Mouse (Mus musculus): ENCODE measurements around the gene Stat4.

Gene Stat4

DNA sequence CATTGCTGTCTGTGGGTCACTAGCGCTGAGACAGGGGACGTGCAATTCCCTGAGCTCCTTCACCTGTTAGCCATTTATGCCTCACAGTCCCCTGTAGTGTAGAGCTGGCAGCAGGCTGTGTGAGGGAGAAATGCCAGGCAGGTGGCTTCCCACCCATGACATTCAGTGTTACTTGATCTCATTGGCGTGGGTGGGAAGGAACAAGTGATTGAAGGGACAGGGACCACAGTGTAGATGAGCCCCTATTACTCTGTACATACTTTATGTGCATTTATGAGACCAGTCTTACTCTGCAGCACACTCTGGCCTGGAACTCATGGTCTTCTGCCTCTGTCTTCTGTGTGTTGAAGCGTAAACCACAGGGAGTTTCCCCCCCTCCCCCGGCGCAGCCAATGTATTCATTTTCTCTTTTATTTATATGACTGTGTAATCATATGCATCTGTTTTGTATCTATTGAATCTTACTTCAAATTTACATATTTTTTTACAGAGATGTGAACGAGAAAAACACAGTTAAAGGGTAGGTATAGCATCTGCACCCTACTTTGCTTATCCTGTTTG, 156.7 kb downstream of the Stat4 start:
- DNase-seq (ENCODE audit: inconsistent age in 2 of 2, low spot score in 1 of 2) = no peak

DNA sequence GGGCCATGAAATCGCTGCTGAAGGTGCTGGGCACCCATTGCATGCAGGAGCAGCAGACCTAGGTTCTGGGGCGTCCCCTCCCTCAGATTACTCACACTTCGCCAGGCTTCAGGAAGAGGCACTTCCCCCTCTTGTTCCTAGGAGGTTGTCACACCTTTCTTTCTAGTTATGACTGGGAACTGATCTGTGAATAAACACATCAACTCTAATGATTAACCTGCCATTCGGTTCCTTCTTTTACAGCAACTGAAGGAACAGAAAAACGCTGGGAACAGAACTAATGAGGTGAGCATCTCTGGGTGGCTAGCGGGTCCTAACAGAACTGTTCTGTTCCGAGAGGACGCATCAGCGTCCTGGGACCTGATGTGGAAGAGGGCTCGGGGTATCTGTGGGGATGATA, 158.0 kb downstream of the Stat4 start:
- DNase-seq (ENCODE audit: inconsistent age in 2 of 2, low spot score in 1 of 2) = no peak

GRCm38 (mm10) chr1:52146214-52146970, 159.4 kb downstream of the Stat4 start:
- peak; percentile 52 to 78 for DNase-seq (ENCODE audit: inconsistent age in 2 of 2, low spot score in 1 of 2)

DNA sequence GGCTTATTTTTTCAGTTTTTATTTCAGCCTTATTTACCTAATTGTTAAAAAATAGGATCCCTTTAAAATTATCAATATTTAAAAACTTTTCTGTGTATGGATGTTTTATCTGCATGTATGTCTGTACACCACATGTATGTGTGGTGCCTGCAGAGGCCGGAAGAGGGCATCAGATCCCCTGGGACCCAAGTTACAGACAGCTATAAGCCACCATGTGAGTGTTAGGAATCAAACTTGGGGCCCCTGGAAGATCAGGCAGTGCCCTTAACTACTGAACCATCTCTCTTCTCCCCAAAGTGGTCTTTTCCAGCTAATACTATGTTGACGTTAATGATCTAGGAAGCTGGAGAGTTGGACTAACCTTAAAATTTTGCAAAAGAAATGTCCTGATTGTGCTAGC, 160.5 kb downstream of the Stat4 start:
- DNase-seq (ENCODE audit: inconsistent age in 2 of 2, low spot score in 1 of 2) = no peak

GRCm38 (mm10) chr1:52148178-52148577, 161.2 kb downstream of the Stat4 start:
- DNase-seq (ENCODE audit: inconsistent age in 2 of 2, low spot score in 1 of 2) = no peak

DNA sequence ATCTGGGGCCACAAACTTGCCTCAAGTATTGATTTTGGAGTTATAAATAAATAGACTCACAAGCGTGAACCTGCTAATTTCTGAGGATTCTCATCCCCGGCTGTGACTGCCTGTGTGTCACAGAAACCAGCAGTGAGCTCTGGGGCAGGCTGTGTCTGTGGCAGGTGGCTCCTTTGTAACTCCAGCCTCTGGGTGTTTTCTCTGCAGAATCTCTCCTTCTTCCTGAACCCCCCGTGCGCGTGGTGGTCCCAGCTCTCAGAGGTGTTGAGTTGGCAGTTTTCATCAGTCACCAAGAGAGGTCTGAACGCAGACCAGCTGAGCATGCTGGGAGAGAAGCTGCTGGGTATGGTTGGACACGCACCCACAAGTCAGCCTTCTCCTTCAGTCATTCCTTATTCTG, 161.7 kb downstream of the Stat4 start:
- no peak for DNase-seq (ENCODE audit: inconsistent age in 2 of 2, low spot score in 1 of 2)

DNA sequence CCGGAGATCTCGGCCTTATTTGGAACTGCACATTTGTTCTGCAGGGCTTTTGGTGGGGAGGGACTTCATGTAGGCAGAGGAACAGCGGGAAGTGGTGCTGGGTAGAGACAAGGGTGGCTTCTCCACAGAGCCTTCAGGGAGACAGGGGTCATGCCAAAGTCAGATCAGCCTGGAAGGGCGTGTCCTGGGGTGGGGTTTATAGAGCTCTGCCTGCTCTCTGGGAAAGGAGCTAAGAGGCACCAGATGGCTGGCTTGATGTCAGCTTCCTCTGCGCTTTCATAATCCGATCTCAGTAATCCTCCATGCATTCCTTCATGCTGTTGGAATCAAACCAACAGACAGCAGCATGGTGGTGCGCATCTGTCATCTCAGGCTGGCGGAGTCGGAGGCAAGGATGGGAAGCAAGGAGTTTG, 163.0 kb downstream of the Stat4 start:
- DNase-seq (ENCODE audit: inconsistent age in 2 of 2, low spot score in 1 of 2) = no peak

GRCm38 (mm10) chr1:52150676-52151075, 163.7 kb downstream of the Stat4 start:
- no peak for DNase-seq (ENCODE audit: inconsistent age in 2 of 2, low spot score in 1 of 2)

- no peak for DNase-seq (ENCODE audit: inconsistent age in 2 of 2, low spot score in 1 of 2)
These were observed 164.2 kb downstream of the Stat4 start for GRCm38 (mm10) chr1:52151166-52151565.

DNA sequence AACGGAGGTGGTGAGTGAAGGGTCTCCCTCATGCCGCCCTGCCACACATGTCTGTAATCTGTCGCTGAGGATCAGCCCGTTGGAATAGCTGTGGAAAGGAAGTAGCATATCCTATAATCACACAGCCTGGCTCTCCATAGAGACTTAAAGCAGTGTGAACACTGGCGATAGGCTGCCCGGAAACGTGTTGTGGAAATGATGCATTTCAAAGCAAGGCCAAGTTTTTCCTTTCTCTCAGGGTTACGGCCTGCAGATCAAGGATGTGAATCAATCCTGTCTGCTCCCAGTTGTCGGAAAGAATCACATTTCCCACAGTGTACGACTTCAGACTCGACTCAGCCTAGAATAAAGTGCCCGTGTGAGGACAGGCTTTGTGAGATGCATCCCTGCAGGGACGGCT, 165.4 kb downstream of the Stat4 start:
- DNase-seq (ENCODE audit: inconsistent age in 2 of 2, low spot score in 1 of 2) = peak; percentile 34 to 83

DNA sequence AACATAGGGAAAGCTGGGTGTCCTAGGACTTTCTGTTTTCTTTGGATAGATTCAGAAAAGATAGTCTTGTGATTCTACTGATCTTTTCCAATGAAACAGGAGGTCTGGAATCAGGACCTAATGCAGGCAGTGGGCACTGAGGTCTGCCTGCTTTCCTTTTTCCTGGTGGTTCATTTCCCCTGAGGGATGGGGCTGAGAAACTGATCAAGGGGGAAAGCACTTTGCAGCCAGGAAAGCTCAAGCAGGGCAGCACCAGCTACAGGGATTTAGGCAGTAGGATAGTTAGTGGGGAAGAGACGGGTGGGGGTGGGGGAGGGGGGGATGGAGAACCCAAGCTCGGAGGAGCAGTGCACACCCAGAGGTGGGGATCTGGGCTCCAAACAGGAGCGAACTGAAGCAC, 166.0 kb downstream of the Stat4 start:
- no peak for DNase-seq (ENCODE audit: inconsistent age in 2 of 2, low spot score in 1 of 2)

- peak in 1 of 2 experiments; percentile 66 for DNase-seq (ENCODE audit: inconsistent age in 2 of 2, low spot score in 1 of 2)
These were observed 167.9 kb downstream of the Stat4 start for GRCm38 (mm10) chr1:52154890-52155289.

GRCm38 (mm10) chr1:52156351-52156750, 169.4 kb downstream of the Stat4 start:
- peak; percentile 56 to 80 for DNase-seq (ENCODE audit: inconsistent age in 2 of 2, low spot score in 1 of 2)

Measured in adrenal gland, adult (tissue).